Mouse (Mus musculus) testis, adult 2 months (tissue): ENCODE measurements around the gene Snx25.

Experiments used
- CTCF ChIP-seq: fragments of 200-500 bp; IDR thresholded peaks from 2 replicates; pipeline ENCODE4 v1.5.1; 2012; ENCODE audit warnings: low read depth, mild to moderate bottlenecking, inconsistent platforms, low read length, moderate library complexity; ENCODE audit not compliant: control insufficient read depth, insufficient read depth, insufficient replicate concordance
- POLR2A ChIP-seq: fragments of 200-500 bp; IDR thresholded peaks from 2 replicates; pipeline ENCODE4 v1.6.1; 2012; ENCODE audit warnings: low read depth, mild to moderate bottlenecking, inconsistent platforms, low read length, moderate library complexity; ENCODE audit not compliant: control insufficient read depth

DNA sequence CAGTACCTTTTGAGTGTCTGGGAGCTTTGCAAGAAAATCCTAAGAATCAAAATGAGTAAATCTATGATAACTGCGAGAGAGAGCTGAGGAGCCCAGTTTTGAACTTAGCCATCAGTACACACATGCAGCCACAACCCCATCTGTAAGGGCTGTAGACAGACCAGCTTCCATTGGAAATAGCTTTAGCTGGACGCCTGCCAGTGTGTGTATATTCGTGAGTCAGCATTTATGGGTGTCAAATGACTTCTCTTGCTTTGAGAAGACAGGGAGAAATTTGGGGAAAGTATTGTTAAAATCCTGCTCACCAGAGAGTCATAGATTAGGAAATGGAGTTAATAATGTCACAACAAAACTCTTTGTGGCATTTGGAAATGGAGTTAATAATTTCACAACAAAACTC, 165.3 kb downstream of the Snx25 start:
- TF ChIP-seq CTCF (no peak), POLR2A (no peak)
